Mouse (Mus musculus) left cerebral cortex, adult 11 months (tissue): ENCODE results near the gene Agpat3.
"Not testable (repeated sequence)": the region's sequence is repeated elsewhere in the genome, so short reads cannot be mapped to it uniquely, and the experiment has no call there.

ENCODE experiments used
- DNase-seq: peaks from one replicate; pipeline ENCODE4 v3.0.0; 2022; ENCODE audit warnings: low spot score

The Agpat3 gene

GRCm38 (mm10) chr10:78360290-78360711 lies 8.0 kb upstream of the Agpat3 start:
- DNase-seq: no peak

DNA sequence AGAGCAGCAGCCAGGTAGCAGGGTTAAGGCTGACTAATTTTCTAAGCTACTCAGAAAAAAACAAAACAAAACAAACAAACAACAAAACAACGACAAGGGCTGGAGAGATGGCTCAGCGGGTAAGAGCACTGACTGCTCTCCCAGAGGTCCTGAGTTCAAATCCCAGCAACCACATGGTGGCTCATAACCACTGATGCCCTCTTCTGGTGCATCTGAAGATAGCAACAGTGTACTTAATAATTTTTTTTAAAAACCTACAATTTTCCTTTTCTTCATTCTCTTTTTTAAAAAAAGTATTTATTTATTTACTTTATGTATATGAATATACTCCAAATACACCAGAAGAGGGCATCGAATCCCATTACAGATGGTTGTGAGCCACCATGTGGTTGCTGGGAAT lies 6.7 kb upstream of the Agpat3 start:
- not testable (repeated sequence) for DNase-seq

GRCm38 (mm10) chr10:78358266-78358665 lies 6.0 kb upstream of the Agpat3 start:
- DNase-seq: no peak

DNA sequence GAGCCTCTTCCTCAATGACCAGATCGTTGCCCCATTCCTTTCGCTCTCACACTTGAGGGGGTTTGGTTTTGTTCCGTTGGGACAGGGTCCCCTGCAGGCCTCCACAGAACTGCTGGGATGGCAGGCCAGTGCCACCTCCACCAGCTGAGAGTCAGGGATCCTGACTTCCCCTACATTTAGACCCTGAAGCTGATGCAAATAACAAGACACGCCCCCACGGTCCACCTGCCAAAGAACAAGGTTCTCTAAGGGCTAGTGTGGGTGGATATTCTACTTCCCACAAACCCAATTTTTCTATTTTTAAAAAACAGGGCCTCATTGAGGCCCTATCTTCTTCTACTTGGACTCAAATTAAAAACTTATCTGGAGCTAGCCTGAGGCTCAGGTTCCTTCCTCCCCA lies 5.5 kb upstream of the Agpat3 start:
- no peak for DNase-seq

DNA sequence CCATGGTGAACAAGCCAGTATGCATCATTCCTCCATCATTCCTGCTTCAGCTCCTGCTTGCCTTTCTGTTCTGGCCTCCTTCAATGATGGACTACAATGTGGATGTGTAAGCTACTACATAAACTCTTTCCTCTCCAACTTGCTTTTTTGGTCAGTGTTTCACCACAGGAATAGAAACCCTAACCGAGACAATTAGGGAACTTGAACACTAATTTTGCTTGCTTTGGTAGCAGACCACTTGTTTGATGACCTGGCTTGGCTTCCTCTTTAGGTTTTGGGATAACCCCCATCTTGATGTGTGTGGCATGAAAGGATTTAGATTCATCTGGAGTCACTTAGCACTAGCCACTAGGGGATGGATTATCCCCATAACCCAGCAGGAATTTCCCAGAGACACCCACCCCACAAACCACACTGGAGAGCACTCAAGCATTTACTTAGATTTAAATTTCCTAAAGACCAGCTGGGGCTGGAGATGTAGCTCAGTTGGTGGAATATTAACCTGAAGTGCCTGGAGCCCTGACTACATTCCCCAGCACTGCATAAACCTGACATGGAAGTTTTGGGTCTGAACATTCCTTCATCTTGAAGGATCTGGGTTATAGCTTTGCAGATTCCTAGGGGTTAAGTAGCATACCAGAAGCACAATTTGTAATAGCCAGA lies 3.8 kb upstream of the Agpat3 start:
- DNase-seq: no peak

DNA sequence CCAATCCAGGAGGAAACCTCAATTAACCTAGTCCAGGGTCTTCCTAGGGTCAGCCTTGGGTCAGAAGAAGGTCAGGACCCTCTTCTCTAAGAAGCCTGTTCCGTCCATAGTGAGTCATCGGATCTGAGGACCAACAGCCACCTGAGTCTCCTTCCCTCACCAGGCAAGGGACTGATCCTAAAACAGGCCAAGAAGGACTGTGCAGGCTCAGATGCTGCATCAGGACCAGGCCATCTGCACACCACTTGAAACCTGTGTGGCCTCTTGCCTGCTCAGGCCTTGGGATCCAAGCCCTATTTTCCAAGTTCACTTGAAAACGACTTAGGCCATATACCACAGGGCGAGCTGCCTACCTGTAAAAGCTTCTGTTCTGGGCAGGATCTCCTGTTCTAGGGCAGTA lies 907 bp upstream of the Agpat3 start:
- DNase-seq: no peak

- DNase-seq: no peak
These were observed 359 bp upstream of the Agpat3 start for GRCm38 (mm10) chr10:78352666-78353030.

GRCm38 (mm10) chr10:78351564-78351886 lies 764 bp downstream of the Agpat3 start:
- DNase-seq: no peak

GRCm38 (mm10) chr10:78350796-78351556 lies 1.3 kb downstream of the Agpat3 start:
- no peak for DNase-seq

DNA sequence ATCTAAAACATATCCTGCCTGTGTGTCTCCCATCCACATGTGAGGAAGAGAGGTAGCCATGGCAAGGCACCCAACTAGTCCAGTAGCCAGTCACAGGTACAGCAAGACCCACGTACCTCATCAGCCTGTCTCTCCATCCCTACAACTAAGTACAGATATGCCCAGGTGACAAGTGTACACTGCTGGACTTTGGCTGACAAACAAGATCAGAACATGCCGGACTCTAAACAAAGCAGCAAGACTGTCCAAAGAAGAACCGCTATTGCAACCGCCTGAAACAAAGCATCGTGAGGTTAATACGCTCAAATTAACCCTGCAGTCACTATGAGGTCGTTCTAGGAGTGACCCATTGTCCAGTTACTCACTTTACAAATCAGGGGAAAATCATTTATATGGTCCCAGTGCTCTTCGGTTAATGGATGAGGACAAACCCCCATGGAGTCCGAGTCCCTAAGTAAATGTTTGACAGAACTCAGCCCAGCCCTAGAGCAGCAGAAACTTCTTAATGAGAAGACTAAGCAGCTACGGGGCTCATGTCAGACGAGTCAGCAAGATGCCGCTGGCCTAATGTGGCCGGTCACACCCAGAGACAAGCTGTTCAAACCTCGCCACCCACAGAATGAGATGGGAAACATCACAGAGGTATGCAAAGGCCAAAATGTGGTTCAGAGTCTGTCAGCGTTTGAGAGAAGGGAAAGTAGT lies 2.7 kb downstream of the Agpat3 start:
- no peak for DNase-seq

GRCm38 (mm10) chr10:78348211-78348610 lies 4.1 kb downstream of the Agpat3 start:
- no peak for DNase-seq

DNA sequence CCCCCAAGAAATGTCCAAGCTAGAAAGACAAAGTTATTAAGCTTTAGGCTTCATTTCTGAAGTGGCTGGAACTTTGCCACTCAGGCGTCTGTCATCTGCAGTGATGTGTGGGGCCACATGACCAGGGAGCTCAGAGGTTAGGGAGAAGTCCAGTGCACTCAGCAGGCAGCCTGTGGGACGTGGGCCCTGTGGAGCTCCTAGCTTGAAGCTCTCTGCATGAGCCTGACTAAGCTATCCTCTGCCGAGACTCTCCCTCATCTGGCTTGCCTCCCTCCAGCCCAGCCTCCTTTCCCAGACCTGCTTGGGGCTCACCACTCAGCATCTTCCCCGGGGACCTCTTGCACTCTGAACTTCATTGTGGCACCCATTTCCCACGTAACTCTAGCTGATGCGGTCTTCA lies 4.8 kb downstream of the Agpat3 start:
- DNase-seq: no peak

GRCm38 (mm10) chr10:78345466-78345865 lies 6.8 kb downstream of the Agpat3 start:
- no peak for DNase-seq

- DNase-seq: no peak
These were observed 10.2 kb downstream of the Agpat3 start for GRCm38 (mm10) chr10:78342091-78342490.

DNA sequence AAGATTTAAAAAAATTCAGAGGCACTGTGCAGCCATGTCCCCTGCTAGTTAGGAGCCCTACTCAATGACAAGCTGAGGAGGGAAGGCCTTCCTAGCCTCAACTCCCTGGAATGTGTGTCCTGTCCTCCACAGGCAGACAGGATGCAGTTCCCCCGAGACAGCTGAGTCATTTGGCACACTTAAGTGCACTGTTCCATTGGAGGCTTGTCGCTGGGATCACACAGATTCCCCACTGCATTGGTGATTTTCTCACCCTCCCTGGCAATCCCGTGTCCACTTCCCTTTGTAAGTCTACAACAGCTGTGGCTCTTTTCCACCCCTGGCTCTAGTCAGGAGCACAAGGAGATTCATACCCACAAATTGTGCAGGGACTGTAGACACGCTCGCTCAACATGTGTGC lies 14.1 kb downstream of the Agpat3 start:
- DNase-seq: no peak

DNA sequence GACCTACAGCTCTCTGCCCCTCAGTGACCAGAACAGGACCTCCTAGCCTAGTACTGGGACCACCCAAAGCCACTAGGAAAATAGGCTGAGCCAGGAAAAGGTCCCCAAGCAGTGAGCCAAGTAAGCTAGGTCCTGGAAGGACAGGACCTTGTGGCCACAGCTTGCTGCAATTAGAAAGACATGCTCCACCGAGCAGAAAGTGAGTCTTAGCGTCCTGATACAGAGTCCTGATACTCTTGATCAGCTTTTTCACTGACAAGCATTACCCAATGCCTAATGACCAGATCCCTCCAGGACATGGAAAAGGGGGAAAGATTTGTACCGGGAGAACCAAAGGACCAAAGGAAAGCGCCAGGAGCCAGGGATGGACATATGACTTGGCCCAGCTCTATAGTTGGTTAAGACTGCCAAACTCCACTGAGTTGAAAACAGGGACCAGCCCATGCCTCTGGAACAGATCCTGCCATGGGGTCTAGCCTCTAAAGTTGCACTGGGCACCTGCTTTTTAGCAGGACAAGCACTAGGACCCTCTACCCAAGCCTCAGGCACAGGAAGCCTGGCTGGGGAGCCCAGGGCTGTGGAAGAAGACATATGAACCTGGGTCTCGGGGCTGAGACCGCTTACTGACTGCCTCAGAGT lies 17.2 kb downstream of the Agpat3 start:
- DNase-seq: no peak

- no peak for DNase-seq
These were observed 20.7 kb downstream of the Agpat3 start for GRCm38 (mm10) chr10:78331577-78331976.

- no peak for DNase-seq
These were observed 23.0 kb downstream of the Agpat3 start for GRCm38 (mm10) chr10:78329305-78329704.

DNA sequence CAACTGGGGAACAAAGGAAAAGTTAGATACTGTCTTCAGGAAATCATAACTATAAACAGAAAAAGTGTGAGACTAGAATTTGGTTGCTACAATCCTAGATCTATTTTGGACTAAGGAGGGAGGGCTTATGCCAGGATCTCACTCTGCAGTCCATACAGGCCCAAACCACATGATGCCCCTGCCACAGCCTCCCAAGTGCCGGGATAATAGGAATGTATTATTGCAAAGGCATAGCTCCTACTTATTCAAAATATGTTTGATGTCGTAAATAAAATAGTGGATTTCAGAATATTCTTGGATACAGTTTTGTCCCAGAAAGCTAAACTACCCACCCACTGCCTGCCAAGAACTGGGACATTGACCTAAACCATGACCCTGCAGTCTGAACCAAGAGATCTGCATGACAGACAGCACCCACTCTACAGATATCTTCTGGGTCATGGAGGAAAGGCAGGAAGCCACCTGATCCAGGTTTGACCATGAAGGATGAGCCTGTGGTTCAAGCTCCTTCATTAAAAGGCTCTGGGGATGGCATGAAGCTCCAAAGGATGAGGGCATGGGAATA lies 24.2 kb downstream of the Agpat3 start:
- DNase-seq: no peak

DNA sequence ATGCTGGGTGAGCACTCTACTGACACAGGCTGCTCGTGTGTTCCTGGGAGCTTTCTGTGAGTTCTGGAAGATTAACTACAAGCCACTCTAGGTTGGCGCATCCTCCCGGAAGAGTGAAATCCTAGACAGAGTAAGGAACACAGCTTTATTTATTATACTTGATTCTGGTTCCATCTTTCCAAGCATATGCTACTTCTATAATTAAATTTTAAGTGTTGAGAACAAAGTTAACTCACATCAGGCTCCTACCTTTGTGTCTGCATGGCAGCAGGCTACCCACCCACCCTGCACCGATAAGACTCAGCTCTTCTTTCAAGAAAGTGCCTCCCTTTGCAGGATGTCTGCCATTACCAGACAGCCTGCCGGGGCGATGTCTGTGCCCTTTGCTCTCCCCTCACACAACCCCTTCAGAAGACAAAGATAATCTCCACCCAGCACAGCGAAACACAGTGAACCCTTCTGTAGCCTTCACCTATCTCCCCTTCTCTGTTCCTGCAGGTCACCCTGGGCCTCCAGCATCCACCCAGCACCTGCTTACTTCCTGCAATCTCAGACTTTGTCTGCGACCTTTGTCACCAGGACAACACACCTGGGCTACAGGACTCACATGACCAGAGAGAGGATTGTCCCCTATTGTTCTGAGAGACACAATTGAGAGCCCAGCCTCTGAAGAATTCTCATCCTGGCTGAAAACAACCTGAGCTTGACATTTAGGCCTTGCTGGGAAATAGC lies 26.2 kb downstream of the Agpat3 start:
- DNase-seq: no peak

- DNase-seq: no peak
These were observed 27.6 kb downstream of the Agpat3 start for GRCm38 (mm10) chr10:78324556-78325164.
